Mouse (Mus musculus) olfactory bulb, adult 2 months (tissue): ENCODE results near the gene Scaf11. TPM values are rescaled to one million over a fixed set of nuclear protein-coding genes. Genes with fewer than 3 reads are reported as not detected.

Experiments
- H3K27ac ChIP-seq: fragments of 200-500 bp; 2 replicates; pipeline ENCODE4 v1.5.1; 2012; ENCODE audit warnings: low read depth, low read length; ENCODE audit not compliant: insufficient read depth
- H3K4me1 ChIP-seq: fragments of 200-500 bp; 2 replicates; pipeline ENCODE4 v1.6.1; 2012; ENCODE audit warnings: low read length; ENCODE audit not compliant: control insufficient read depth, insufficient read depth
- H3K4me3 ChIP-seq: fragments of 200-500 bp; 2 replicates; pipeline ENCODE4 v1.5.1; 2012; ENCODE audit warnings: mild to moderate bottlenecking, low read depth, low read length, moderate library complexity; ENCODE audit not compliant: insufficient read depth
- CTCF ChIP-seq: fragments of 200-500 bp; IDR thresholded peaks from 2 replicates; pipeline ENCODE4 v1.5.1; 2012; ENCODE audit warnings: low read depth, mild to moderate bottlenecking, low read length, moderate library complexity; ENCODE audit not compliant: insufficient read depth
- POLR2A ChIP-seq: fragments of 200-500 bp; IDR thresholded peaks from 2 replicates; pipeline ENCODE4 v1.6.1; 2012; ENCODE audit warnings: mild to moderate bottlenecking, low read depth, low read length, moderate library complexity; ENCODE audit not compliant: insufficient read depth
- WGBS: fragments of 180-500 bp; shearing (Covaris S2); methylation state at CpG from one replicate; pipeline ENCODE4 v1.1.7; 2018; 5-methylcytosine and 5-hydroxymethylcytosine counted together
- polyA plus RNA-seq: library from polyadenylated mRNA; stranded (reverse); fragments of >200 nt; gene quantifications from 2 replicates; pipeline ENCODE4 v1.2.4, GENCODE M21; 2012; ENCODE audit warnings: low replicate concordance; ENCODE audit not compliant: missing spikeins, insufficient read depth, insufficient read length

Gene Scaf11
- polyA plus RNA-seq, 1 experiment, result not detected

DNA sequence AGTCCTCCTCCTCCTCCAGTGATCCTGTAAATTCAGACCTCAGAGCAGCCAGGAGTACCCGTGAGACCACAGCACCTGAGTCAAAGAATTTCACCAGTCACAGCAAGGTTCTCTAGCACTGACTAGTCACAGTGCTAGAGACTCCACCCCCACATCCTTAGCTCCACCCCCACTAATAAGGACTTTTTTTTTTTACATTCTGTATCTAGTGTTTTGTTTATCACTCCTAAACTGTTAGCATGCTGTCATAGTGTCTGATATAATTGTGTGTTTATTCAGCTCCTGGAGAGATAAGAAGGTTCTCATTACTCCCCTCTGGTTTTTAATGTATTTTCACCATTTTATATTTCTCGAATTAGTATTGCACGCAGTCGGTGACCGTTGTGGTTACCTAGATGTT lies 29.5 kb upstream of the Scaf11 start:
- Histone ChIP-seq H3K4me3 (no peak overlapping the region), H3K4me1 (peaks cover 19% of the 10 kb centered on the region), H3K27ac (no peak overlapping the region)
- WGBS, result 86% methylated on average over 5 of the region's 5 CpGs
- TF ChIP-seq POLR2A (no peak), CTCF (no peak)

DNA sequence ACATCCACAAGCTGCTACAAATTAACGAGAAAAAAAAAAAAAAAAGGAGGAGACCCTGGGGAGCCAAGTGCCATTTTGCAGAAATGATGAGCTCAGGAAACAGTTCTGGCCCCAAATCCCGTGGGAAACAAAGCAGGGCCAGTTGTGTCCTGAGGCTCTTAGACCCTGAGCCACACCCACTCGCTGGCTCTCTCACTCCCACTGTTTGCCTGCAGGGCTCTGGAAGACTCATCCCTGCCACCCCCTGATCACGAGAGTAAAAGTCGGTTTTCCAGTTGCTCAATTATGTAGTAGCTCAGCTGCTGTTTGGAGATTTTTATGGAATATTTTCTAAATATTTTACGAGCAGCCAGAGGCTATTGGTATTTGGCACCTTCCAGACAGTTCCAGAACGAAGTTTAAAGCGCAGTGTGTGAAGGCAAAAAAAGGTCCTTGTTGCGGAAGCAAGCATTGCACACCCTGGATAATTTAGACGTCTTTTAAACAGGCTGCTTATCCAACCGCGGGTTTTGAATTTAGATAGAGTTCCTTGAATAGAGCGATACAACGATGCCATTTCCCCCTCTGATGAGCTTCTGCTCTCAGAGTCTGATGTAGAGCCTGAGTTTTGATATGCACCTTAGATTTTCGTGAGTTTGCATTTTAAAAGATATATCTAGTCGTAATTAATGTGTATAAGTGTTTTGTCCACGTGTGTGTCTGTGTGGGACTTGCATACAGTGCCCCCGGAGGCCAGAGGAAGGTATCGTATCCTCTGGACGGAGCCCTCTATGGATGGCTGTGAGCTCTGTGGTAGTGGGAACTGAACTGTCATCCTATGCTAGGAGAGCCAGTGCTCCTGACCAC lies 28.5 kb upstream of the Scaf11 start:
- H3K4me1 ChIP-seq, result peaks cover 21% of the 10 kb centered on the region
- 14% methylated on average over 20 of the region's 20 CpGs for WGBS
- H3K27ac ChIP-seq, result no peak overlapping the region
- no peak overlapping the region for H3K4me3 ChIP-seq
- TF ChIP-seq POLR2A (no peak), CTCF (no peak)

DNA sequence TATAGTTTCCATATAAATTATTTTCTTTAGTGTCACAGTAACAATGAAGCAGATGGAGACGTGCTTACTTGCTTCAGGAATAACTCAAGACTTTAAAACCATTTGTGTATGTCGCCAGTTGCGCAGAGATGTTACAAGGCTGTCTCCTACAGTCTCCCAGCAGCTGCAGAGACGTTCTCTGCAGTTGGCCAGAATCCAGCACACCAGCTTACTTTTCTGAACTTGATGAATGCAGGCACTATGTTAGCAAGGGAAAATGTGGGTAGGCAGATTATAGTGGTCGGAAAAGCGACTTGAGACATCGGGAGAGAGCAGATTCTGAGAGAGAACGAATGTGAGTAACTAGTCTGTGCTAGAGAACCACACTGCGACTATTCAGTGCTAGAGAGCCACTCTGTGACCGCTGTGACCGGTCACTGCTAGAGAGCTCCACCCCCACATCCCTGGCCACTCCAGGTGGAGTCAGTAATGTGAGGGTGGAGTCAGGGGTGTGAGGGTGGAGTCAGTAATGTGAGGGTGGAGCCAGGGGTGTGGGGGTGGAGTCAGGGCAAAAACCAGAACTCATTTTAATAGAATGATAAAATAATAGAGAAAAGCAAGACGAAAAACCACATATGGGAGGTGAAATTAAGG lies 26.5 kb upstream of the Scaf11 start:
- 27% methylated on average over 12 of the region's 12 CpGs for WGBS
- no peak for TF ChIP-seq POLR2A
- H3K4me3 ChIP-seq, result no peak overlapping the region

DNA sequence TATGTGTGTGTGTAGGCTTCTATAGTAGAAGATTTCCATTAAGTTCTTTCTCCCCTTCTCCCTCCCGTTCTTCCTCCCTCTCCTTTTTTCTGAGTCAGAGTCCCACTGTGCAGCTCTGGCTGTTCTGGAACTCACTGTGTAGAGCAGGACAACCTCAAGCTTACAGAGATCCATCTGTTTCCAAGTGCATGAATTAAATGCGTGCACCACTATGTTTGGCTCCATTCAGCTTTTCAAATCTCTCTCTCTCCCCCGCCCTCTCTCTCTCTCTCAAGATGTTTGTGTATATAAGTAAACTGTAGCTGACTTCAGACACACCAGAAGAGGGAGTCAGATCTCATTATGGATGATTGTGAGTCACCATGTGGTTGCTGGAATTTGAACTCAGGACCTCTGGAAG lies 20.2 kb upstream of the Scaf11 start:
- Histone ChIP-seq H3K4me1 (peaks cover 5% of the 10 kb centered on the region; the same call in 1 of the 2 replicates), H3K27ac (no peak overlapping the region), H3K4me3 (no peak overlapping the region)
- WGBS, result 62% methylated on average over 3 of the region's 3 CpGs
- no peak for TF ChIP-seq CTCF
- no peak for TF ChIP-seq POLR2A

More for the DNA sequence above, 26.5 kb upstream of the Scaf11 start:
- H3K27ac ChIP-seq, result no peak overlapping the region
- H3K4me1 ChIP-seq, result peaks cover 19% of the 10 kb centered on the region

DNA sequence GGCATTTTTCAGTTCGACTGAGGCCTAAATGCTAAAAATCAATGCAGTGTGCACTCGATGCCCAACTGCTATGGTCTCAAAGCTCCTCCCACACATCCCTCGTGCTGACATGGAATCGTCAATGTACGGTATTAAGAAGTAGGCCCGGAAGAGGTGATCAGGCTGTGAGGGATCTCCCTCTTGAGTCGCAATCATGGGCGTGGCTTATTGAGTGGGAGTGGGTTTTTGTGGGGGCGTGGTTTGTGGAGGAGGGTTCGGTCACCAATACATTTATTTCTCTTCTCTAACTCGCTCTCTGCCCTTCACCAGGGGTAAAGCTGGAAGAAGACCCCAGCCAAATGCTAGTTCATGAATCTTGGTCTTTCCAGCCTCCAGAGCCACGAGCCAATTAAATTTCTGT lies 17.4 kb upstream of the Scaf11 start:
- Histone ChIP-seq H3K4me3 (no peak overlapping the region), H3K4me1 (no peaks in the 10 kb centered on the region), H3K27ac (no peak overlapping the region)
- 92% methylated on average over 12 of the region's 12 CpGs for WGBS
- TF ChIP-seq POLR2A, result no peak
- TF ChIP-seq CTCF, result no peak

DNA sequence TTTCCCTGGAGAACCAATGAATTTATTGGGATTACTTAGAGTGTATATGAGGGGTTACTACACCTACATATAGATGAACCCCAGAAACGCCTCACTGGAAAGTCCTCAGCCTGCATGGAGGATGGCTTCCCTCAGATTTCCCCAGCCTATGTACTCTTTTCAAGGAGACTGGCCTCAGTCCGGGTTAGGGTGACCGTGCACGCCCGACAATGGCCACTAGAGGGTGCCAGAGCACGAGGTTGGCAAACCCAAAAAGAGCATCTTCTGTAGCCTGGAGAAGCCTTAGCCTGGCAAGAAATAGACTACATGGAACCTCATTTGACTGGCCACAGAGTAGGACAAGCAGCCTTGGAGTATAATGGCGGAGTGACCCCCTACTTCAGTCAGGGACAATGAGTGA lies 15.7 kb upstream of the Scaf11 start:
- 8% methylated on average over 7 of the region's 7 CpGs for WGBS
- no peak overlapping the region for H3K4me3 ChIP-seq

DNA sequence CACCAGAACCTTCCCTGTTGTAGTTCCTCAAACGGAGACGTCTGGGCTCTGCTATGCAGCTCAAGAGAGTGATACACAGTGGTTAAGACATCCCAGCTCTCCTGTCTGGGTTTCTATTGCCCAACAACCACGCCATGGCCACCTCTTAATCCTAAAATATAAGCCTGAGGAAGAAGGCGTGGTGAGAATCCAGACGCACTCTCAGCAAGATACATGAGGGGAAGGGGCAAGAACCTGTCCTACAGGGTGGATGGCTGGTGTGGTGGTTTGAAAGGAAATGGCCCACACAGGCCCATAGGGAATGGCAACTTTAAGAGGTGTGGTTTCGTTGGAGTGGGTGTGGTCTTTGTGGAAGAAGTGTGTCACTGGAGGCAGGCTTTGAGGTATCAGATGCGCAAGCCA lies 14.9 kb upstream of the Scaf11 start:
- no peak overlapping the region for H3K27ac ChIP-seq
- TF ChIP-seq POLR2A (no peak), CTCF (no peak)
- H3K4me1 ChIP-seq, result no peaks in the 10 kb centered on the region
- WGBS, result 87% methylated on average over 7 of the region's 7 CpGs
- H3K4me3 ChIP-seq, result no peak overlapping the region

More for the DNA sequence above, 15.7 kb upstream of the Scaf11 start:
- Histone ChIP-seq H3K27ac (no peak overlapping the region), H3K4me1 (no peaks in the 10 kb centered on the region)
- TF ChIP-seq CTCF (peak; percentile 90), POLR2A (no peak)

DNA sequence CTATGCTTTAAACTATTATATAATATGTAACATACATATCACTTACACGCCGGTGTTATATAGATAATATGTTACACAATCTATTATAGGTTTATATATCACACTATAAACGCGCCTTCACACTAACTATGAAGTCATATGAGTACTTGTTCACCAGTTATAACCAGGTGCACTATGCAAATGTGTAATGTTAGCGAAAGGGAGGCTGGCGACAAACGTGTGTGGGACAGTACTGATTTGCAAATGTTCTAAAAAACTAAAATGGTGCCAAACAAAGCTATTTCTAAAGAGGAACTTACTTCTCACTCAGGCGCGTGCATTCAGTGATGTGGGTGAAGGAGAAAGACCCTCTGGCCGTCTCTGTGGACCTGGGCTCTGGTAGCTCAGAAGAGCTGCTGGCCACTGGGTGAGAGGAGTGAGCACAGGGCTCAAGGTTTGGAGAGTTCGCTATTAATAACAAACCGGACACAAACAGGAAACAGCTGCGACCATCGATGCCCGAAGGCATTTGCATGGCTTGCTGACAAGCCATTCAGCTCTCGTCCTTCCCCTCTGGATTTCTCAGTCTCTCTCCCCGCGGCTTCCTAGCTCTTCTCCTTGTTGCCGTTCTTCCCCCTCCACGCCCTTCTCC lies 13.8 kb upstream of the Scaf11 start:
- TF ChIP-seq POLR2A (no peak), CTCF (no peak)
- H3K4me3 ChIP-seq, result no peak overlapping the region
- 73% methylated on average over 20 of the region's 20 CpGs for WGBS
- H3K27ac ChIP-seq, result no peak overlapping the region
- no peaks in the 10 kb centered on the region for H3K4me1 ChIP-seq

DNA sequence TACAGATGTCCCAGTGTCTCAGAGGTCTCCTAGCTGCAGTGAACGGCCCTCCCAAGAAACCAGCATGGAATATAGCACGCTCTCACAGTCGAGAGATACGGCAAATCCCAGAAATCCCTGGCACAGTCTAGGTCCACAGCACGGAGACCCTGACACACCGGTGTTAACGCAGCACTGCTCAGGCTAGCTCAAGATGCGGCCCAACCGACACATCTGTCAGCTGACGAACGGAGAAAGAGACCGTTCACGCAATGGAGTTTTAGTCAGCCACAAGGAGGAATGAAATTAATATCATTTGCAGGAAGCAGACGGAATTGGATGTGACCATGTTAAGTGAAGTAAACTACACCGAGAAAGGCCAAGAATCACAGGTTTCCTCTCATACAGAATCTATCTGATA lies 13.3 kb upstream of the Scaf11 start:
- WGBS, result 95% methylated on average over 15 of the region's 15 CpGs
- Histone ChIP-seq H3K4me1 (no peaks in the 10 kb centered on the region), H3K27ac (no peak overlapping the region), H3K4me3 (no peak overlapping the region)
- TF ChIP-seq POLR2A (no peak), CTCF (no peak)
